Mouse (Mus musculus): ENCODE results near the gene Pou2f3.
"Not testable (repeated sequence)": the region's sequence is repeated elsewhere in the genome, so short reads cannot be mapped to it uniquely, and the experiment has no call there.

The Pou2f3 gene

DNA sequence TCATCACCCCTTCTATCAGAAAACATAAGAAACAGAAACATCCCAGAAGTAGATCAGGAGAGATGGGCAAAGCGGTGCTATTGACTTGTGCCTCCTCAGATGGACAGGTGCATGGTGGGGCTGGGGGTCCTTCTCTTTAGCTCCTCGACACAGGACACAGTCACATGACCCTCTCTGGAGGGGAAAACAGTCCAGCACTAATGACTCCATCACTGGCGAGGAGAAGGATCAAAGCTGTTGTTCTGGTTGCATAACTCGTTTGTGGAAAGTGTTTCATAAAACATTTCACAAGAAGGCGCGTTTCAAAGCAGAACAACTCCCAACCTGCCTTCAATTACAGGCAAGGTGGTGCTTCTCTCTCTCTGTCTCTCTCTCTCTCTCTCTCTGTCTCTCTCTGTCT, 58.4 kb downstream of the Pou2f3 start:
- DNase-seq, result no peak

DNA sequence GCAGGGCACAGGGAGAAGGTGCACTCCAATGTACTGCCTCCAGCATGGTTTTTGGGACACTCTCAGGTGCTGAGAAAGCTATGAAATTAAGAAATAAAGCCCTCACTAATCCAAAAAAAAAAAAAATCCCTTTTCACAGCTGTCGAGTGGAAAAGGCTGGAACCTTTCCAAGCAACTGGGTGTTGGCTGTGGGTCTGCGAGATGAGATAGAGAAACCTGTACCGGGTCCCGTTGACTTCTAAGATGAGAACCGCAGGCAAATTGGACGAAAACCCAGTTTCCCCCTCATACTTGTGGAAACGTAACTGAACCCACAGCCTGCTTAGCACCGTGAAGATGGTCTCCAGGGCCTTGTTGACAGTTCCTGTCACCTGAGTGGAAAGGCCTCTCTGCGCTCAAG, 59.2 kb downstream of the Pou2f3 start:
- no peak for DNase-seq

- peak; percentile 67 for DNase-seq
Measured at GRCm38 (mm10) chr9:43150075-43150474, 60.1 kb downstream of the Pou2f3 start.

DNA sequence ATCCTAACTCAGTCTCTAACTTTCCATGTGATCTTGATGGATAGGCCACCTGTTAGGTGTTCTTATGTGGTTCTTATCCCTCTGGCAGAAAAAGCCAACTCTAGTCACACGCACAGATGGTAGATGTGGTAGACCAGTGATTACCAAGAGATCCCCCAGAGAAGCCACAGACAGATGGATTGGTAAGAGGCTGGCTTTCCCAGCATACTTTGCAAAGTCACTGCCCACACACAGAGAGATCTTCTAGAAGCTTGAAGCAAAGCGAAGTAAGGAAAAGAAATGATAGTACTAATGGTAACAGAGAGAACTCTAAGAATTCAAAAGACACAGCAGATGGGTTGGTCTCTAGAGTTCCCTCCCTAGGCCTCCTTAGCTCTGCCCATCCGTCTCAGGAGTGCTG, 60.7 kb downstream of the Pou2f3 start:
- peak; percentile 65 for DNase-seq

- no peak for DNase-seq
Measured at GRCm38 (mm10) chr9:43145196-43145595, 65.0 kb downstream of the Pou2f3 start.

GRCm38 (mm10) chr9:43144206-43144810, 65.9 kb downstream of the Pou2f3 start:
- DNase-seq, result no peak

- peak; percentile 42 for DNase-seq
Measured at GRCm38 (mm10) chr9:43141839-43142238, 68.3 kb downstream of the Pou2f3 start.

DNA sequence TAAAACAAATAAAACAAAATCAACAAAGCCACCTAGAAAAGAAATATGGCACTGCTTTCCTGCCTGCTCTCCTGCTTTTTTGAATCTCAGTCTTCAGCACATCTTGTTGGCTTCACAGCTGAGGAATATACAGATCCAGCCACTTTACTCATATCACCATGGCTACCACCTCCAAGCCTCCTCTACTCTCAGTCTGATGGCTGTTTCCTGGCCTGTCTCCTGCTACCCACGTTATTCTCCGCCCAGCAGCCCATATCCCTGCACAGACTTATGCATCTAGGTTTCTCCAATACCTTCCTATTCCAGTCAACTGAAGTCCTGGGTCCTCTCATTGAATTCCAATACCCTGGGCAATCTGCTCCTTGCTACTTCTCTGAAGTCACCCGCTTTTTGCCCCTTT, 76.6 kb downstream of the Pou2f3 start:
- DNase-seq, result peak; percentile 73

- DNase-seq, result no peak
Measured at GRCm38 (mm10) chr9:43132380-43132779, 77.8 kb downstream of the Pou2f3 start.

DNA sequence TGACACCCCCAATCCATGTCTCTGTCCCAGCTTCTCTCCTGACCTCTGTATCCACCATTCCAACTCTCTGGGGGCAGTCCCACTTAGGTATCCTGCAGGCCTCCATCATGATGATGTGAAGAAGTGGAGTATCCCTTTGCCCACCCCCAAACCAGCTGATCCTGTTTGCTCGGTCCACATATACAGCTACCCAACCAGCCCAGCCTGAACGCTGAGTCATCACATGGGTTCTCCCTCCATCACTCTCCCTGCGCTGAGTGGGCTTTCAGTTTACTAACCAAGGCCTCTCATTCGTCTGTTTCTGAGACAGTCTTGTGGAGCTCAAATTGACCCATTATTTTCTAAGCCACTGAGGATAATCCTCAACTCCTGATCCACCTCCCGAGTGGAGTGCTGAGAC, 78.2 kb downstream of the Pou2f3 start:
- DNase-seq, result no peak

GRCm38 (mm10) chr9:43130684-43131083, 79.5 kb downstream of the Pou2f3 start:
- no peak for DNase-seq

DNA sequence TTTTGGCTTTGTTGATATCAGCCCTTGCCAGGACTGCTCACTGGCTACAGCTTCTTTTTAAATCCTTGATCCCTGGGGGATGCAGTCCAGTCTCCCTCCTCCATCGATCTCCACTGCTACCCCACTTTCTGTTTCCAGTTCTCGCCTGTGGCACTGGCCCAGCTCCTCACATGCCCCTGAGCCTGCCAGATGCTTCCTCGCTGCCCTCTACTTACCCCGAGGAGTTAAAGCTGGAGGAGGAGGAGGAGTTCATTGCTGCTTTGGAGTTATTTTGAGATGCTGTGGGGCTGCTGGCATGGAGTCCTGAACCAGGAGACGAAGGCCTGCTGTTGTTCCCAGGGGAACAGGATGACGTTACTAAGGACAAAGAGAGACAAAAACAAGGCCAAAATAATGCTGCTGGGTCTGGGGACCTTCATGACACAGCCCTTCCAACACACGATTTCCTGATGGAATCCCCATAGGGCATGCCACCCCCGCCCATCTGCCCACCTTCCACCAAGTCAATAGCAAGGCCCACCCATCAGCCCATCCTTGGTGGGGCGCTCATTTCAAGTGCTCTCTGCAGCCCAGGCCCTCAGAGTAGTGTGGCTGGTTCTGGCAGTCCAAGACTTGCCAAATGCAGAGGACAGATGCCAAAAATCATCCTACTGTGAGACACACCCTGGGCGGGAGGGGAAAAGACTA, 82.9 kb downstream of the Pou2f3 start:
- peak; percentile 60 for DNase-seq

GRCm38 (mm10) chr9:43122379-43122778, 87.8 kb downstream of the Pou2f3 start:
- DNase-seq, result no peak

GRCm38 (mm10) chr9:43121948-43122347, 88.2 kb downstream of the Pou2f3 start:
- not testable (repeated sequence) for DNase-seq

DNA sequence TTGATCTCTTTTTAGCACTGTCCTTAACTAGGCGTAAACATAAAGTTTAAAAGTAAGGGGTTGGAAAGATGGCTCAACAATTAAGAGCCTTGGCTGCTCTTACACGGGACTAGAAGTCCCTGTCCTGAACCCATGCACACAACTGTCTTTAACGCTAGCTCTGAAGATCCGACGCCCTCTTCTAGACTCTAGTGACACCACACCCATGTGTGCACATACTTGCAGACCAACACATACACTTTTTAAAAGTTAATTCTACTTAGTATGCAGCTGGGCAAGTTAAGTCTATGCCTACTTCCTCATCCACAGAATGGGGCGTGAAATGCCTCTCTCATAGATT, 93.2 kb downstream of the Pou2f3 start:
- DNase-seq, result no peak

GRCm38 (mm10) chr9:43116134-43116996, 93.8 kb downstream of the Pou2f3 start, which contains the start of gene Tmem136:
Gene Tmem136 (minus strand): TSS chr9:43116570.
- peak; percentile 61 for DNase-seq

- peak; percentile 51 for DNase-seq
Measured at GRCm38 (mm10) chr9:43115431-43116133, 94.6 kb downstream of the Pou2f3 start.

DNA sequence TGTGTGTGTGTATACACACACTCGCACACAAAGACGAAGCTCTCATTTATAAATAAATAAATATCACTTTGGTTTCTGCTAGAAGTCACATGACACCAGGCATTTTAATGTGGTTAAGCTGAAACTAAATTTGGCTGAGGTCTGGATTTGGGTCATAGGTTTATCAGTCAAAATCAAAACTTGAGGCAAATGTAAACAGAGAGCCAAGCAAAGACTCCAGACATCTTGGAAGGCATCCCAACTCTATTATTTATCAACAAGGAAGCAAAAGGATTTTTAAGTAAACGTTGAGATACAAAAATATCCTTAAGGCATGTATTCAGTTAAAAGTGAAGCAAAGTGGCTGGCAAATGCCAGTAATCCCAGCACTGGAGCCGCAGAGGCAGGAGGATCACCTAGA, 95.3 kb downstream of the Pou2f3 start:
- no peak for DNase-seq

DNA sequence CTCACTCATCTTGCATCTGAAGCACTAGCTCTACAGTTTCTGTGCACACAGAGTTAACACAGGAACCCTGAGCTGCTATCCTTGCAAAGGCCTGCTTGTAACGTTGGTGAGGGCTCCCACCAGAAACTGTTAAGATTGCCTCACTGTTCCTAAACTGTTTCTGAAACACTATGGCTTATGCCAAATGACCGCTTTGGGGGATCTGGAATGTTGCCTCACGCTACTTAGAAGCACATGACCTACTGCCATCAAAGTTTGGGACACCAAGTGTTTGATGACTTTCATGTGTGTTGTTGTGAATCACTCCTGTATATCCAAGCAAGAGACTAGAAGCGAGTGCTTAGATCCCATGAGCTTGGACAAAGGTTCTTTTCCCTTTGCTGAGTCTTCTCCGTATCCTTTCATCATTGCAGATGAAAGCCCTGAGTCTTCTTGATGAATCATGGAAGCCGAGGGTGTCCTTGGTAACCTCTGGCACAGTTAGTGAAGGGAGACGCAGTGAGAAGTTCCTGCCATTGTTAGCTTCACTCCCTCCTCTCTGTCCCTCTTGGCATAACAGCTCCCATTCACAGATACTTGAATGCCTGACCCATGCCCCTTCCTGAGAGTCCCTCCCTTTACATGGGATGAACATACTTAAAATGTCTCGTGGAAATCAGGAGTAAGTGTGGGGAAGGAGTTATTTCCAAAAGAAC, 99.7 kb downstream of the Pou2f3 start:
- no peak for DNase-seq

- no peak for DNase-seq
Measured at GRCm38 (mm10) chr9:43109125-43109524, 101.0 kb downstream of the Pou2f3 start.

DNA sequence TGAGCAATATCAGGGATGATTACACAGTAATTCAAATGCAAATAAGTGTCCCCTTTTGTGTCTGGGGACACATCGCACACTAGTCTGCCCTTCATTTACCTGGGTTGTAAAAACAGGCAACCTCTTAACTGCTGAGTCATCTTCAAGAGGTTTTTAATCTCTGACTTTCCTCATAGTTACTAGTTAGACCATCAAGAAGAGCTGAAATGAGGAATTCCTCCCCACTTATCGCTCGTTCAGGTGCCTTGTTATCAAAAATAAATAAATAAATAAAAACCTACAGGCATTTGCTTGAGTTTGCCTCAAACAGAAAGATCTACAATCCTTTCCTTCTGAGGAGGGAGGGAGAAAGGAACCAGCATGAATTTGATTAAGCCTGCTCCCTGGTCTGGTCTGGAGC, 101.4 kb downstream of the Pou2f3 start:
- DNase-seq, result no peak

GRCm38 (mm10) chr9:43108081-43108480, 102.1 kb downstream of the Pou2f3 start:
- DNase-seq, result no peak

GRCm38 (mm10) chr9:43107555-43107954, 102.6 kb downstream of the Pou2f3 start:
- DNase-seq, result peak; percentile 33
